Mouse (Mus musculus): ENCODE results near the gene Inafm2.

The Inafm2 gene

GRCm38 (mm10) chr2:118745232-118745884, at the start of gene Inafm2:
Gene Inafm2, plus strand, starts transcription at chr2:118745758.
- DNase-seq (ENCODE audit: low read depth, low spot score) = peak; percentile 96

- DNase-seq (ENCODE audit: low read depth, low spot score) = no peak
These were observed 48.9 kb upstream of the Inafm2 start for GRCm38 (mm10) chr2:118696451-118697308.

DNA sequence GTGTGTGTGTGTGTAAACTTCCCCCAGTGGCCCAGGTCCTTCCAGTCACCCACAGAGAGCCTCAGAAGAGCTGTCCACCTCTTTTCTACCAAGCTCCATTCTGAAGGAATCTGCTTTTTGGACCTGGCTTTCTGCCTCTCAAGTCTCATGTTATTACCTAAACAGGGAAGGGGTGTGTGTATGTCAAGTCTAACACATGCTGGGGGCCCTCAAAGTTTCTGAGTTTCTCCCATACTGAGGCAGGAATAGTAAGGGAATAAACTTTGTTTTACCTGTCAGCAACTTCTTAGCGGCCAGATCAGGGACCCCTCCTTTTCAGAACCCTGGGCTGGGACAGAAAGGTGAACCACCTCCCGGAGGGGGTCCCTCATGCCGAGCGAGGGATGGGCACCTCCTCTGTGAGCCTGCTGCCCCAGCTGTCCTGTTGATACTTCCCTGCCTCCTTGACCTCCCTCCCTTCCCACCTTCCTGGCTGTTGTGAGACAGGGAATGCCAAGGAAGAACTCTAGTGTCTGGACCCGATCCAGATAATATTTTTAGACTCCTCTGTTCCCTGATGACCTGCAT, 48.2 kb upstream of the Inafm2 start:
- DNase-seq (ENCODE audit: low read depth, low spot score) = no peak

- no peak for DNase-seq (ENCODE audit: low read depth, low spot score)
These were observed 47.6 kb upstream of the Inafm2 start for GRCm38 (mm10) chr2:118697955-118698354.

DNA sequence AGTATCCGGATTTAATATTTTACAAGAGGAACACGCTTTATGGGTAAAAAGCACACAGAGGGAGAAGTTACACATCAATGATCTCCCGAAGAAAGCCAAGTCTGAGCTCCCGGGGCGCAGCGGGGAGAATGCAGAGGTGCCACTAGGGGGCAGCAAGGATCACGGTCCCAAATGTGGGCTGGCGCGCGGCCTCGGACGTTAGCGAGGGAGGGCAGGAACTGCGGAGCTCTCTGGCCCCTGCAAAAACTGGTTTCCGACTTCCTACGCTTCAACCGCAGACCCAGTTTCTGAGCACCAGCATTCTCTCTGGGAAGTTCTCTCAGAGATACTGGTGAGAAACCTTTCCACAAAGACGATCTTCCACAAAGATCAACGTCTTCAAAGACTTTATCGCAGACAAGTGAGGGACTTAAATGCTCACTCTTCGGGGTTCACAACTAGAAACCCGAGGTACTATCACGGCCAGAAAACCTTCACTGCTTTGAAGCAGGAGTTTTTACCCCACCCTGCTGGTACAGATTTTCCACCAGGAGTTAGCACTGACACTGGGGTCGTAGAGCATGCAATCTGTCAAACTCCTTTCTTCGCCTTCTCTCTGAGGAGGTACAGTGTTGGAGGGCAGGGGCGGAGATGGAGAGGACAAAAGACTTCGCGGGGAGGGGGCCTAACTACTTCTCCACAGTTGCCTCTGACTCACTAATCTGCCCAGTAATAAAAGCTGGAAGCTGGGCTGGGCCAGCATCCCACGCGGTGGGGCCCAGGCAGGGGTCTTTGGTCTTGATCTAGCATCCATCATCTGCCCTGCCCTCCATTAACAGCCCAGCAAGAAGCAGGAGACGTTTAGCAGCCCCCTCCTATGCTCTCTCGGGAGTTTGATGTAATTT, 45.1 kb upstream of the Inafm2 start:
- peak; percentile 76 for DNase-seq (ENCODE audit: low read depth, low spot score)

- DNase-seq (ENCODE audit: low read depth, low spot score) = peak; percentile 49
These were observed 44.4 kb upstream of the Inafm2 start for GRCm38 (mm10) chr2:118701161-118701560.

GRCm38 (mm10) chr2:118701971-118702882, 43.3 kb upstream of the Inafm2 start:
- DNase-seq (ENCODE audit: low read depth, low spot score) = no peak

DNA sequence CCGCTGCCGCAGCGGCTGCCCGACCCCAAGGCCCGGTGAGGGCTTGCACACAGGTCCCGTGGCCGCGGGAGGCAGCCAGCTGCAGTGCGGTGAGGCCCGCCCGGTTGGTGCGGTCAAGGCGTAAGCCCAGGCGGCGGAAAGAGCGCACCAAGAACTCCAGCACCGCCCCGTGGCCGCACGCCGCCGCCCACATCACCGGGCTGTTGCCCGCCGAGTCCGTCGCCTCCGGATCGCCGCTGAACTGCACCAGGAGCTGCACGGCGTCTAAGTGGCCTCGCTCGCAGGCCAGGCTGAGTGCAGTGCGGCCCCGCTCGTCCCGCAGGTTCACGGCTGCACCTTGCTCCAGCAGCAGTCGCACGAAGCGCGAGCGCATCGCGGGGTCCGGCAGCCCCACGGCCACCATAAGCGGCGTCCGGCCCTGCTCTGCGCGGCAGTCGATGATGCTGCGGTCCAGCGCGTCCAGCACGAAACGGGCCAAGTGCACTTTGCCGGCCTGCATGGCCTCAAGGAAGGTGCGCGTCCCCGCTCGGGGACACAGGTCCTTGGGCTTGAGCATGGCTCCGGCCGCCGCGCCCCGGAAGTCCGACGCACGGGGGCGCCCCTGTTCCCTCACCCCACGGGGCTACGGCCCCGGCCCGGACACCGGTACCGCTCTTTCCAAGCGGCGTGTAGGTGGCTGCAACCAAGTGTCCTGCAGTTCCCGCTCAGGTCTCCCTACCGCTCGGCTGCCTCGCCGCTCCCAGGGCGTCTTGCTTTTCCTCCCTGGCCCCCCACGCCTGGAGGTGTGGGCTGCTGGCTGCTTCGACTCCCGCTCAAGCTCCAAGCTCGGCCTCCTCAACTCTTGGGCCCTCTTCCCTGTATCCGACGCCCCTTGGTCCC, 42.4 kb upstream of the Inafm2 start:
- DNase-seq (ENCODE audit: low read depth, low spot score) = no peak

GRCm38 (mm10) chr2:118703913-118704730, 41.4 kb upstream of the Inafm2 start, which contains the start of gene Ankrd63:
Gene Ankrd63, minus strand, starts transcription at chr2:118703963.
- DNase-seq (ENCODE audit: low read depth, low spot score) = peak; percentile 65

DNA sequence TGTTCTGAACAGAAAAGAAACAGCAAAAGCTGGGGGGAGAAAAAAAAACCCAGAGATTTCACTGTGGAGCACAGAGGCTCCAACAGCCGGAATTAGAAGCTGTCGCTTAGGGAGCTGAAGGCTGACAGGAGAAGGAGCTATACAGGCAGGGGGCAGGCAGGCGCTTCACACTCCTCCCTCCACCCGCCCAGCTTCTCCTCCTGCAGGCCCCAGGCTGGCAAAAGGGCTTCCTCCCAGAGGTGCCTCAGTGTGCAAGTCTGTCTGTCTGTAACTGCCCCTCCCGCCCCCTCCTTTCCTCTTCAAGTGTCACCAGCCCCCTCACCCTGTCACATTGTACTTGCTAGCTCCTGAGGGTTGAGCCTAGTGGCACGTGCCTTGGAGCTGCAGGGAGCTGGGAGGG, 39.1 kb upstream of the Inafm2 start:
- peak; percentile 89 for DNase-seq (ENCODE audit: low read depth, low spot score)

GRCm38 (mm10) chr2:118708472-118708871, 37.1 kb upstream of the Inafm2 start:
- DNase-seq (ENCODE audit: low read depth, low spot score) = no peak

GRCm38 (mm10) chr2:118709655-118710221, 35.8 kb upstream of the Inafm2 start:
- DNase-seq (ENCODE audit: low read depth, low spot score) = no peak

GRCm38 (mm10) chr2:118711038-118711494, 34.5 kb upstream of the Inafm2 start:
- peak; percentile 81 for DNase-seq (ENCODE audit: low read depth, low spot score)

DNA sequence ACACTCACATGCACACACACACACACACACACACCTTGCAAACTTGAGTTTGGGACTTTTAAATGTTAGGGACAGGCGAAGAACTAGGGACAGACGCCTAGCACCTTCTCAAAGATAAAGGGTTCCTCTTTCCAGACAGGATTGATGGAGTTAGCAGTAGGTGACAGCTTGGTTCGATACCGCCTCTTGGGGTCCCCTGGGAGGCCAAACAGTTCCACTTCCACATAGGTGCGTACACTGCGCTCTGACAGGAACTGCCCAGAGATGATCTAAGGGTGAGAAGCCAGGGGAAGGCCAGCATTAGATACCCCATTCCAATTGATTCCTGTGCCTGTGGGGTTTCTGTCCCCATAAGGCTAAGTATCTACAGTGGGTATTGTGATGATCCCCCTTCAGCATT, 31.9 kb upstream of the Inafm2 start:
- DNase-seq (ENCODE audit: low read depth, low spot score) = no peak

- DNase-seq (ENCODE audit: low read depth, low spot score) = peak; percentile 94
These were observed 31.3 kb upstream of the Inafm2 start for GRCm38 (mm10) chr2:118714230-118714629.

DNA sequence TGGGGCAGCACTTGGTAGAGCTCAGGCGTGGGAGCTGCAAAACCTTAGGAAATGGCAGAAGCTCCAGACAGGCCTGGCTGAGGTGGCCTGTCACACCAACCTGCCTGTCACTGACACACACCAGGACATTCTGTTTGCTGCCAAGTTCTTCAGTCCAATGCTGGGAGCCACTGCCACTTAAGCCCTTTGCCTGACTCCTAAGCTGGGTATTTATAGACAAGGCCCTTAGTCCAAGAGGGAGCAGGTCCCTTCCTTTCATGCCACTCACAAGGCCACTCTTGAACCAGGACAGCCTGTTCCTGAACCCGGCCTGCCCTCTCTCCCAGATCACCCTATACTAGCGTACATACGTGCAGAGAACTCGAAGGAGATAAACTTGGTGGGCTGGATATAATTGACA, 28.9 kb upstream of the Inafm2 start:
- DNase-seq (ENCODE audit: low read depth, low spot score) = no peak

- DNase-seq (ENCODE audit: low read depth, low spot score) = no peak
These were observed 21.7 kb upstream of the Inafm2 start for GRCm38 (mm10) chr2:118723693-118724486.
